Mouse (Mus musculus) limb, embryonic 10.5 days (tissue): Measurements from ENCODE around the gene Rnaseh2c. TPM values are rescaled to one million over a fixed set of nuclear protein-coding genes. Genes with fewer than 3 reads are reported as not detected.

Experiments
- DNase-seq: peaks from one replicate; pipeline ENCODE4 v3.0.0-alpha.2; 2017; ENCODE audit warnings: low spot score
- H3K27ac ChIP-seq: fragments of 300-500 bp; sonication (generic); 2 replicates; pipeline ENCODE4 v1.5.1; 2016; ENCODE audit warnings: mild to moderate bottlenecking
- H3K27me3 ChIP-seq: fragments of 300-500 bp; sonication (generic); 2 replicates; pipeline ENCODE4 v1.6.1; 2016; ENCODE audit warnings: low read depth, mild to moderate bottlenecking; ENCODE audit not compliant: poor library complexity, severe bottlenecking
- H3K36me3 ChIP-seq: fragments of 300-500 bp; sonication (generic); 2 replicates; pipeline ENCODE4 v1.6.1; 2016; ENCODE audit warnings: mild to moderate bottlenecking, moderate library complexity
- H3K4me1 ChIP-seq: fragments of 300-500 bp; sonication (generic); 2 replicates; pipeline ENCODE4 v1.6.1; 2016
- H3K4me3 ChIP-seq: fragments of 300-500 bp; sonication (generic); 2 replicates; pipeline ENCODE4 v1.5.1; 2016; ENCODE audit warnings: mild to moderate bottlenecking, moderate library complexity
- H3K9me3 ChIP-seq: fragments of 300-500 bp; sonication (generic); replicated peaks from 2 replicates; pipeline ENCODE4 v1.6.1; 2016; ENCODE audit warnings: mild to moderate bottlenecking
- WGBS: fragments of 180-500 bp; shearing (Covaris S2); methylation state at CpG from one replicate; pipeline ENCODE4 v1.1.7; 2016; 5-methylcytosine and 5-hydroxymethylcytosine counted together
- polyA plus RNA-seq: library from polyadenylated mRNA; unstranded; fragments of >200 nt; fragmentation: Nextera tagmentation; extraction: Ambion mirVana; gene quantifications from 2 replicates; pipeline ENCODE4 v1.2.1, GENCODE M21; 2016

The Rnaseh2c gene
- polyA plus RNA-seq, 1 experiment from 2014 or later = 197 TPM

GRCm38 (mm10) chr19:5646731-5647330, 45.2 kb downstream of the Rnaseh2c start:
- Histone ChIP-seq H3K27ac (no peak overlapping the region), H3K36me3 (peaks cover 82% of the 10 kb centered on the region), H3K4me1 (peaks cover 21% of the 10 kb centered on the region), H3K27me3 (no peaks in the 10 kb centered on the region), H3K4me3 (no peak overlapping the region), H3K9me3 (no peaks in the 10 kb centered on the region)
- no peak for DNase-seq
- 91% methylated on average over 8 of the region's 8 CpGs for WGBS

DNA sequence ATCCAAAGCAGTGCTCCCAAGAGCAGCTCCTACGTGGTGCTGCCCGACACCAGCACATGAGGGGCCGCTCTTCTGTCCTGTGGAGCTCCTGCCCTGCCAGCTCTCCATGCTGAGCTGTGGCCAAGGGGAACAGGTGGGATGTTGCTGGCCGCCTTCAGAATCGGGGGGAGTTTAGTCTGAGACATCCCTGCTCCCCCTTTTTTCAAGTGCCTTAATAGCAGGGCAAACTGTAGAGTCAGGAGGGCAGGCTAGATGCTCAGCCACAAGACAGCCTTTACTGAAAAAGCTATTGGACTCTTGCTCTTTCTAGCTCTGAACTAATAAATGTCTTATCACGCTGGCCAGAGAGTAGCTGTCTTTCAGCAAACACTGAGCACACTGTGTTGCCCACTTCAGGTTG, 46.1 kb downstream of the Rnaseh2c start:
- Histone ChIP-seq H3K36me3 (peaks cover 82% of the 10 kb centered on the region), H3K9me3 (no peaks in the 10 kb centered on the region), H3K4me3 (0 out of 2 replicates have a peak overlapping the region, but pooled peaks have one; percentile 37), H3K27ac (peak overlapping the region; percentile 89), H3K27me3 (no peaks in the 10 kb centered on the region), H3K4me1 (peaks cover 21% of the 10 kb centered on the region)
- 96% methylated on average over 6 of the region's 6 CpGs for WGBS
- no peak for DNase-seq

DNA sequence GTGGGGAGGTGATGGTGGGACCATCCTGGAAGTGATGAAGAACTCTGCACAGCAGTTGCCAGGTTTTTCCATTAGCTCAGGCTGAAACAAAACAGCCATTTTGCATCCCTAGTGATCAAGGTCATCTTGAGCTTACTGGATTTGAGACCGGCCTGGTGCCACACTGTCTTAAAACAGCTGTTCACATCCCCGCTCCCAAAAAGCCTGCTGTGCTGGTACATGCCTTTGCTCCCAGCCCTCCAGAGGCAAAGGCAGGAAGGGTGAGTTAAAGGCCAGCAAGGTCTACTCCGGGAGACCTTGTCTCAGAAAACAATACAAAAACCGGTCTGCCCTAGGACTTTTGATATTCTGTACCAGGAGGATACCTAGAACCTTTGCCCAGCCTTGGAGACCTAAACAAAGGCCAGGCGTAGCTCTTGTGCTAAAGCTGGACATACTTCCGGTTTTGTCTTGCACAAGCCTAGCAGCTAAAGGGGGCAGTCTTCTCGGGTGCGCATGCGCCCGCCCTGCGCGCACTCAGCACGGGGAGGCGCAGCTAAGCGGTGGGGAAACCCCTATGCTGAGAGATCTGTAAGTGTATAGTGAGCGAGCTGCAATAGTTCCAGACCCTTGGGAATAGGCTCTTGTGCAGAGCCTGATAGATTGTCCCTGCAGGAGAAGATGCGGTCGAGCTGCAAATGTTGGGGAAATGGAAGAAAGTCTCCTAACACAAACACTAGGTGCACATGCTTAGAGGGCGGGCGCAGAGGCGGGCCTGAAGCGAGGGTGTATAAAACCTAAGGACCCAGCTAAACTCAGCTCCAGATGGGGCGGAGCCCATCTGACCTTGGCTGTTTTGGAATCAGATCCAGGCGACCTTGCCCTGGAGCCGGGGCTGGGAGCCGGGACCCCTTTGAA, 47.0 kb downstream of the Rnaseh2c start:
- 15% methylated on average over 26 of the region's 26 CpGs for WGBS
- peak; percentile 80 for DNase-seq

GRCm38 (mm10) chr19:5649298-5649741, 47.6 kb downstream of the Rnaseh2c start:
- Histone ChIP-seq H3K27me3 (peaks cover 2% of the 10 kb centered on the region), H3K4me3 (peak overlapping the region; percentile 37), H3K9me3 (no peaks in the 10 kb centered on the region), H3K4me1 (peaks cover 30% of the 10 kb centered on the region), H3K27ac (peak overlapping the region; percentile 89), H3K36me3 (peaks cover 82% of the 10 kb centered on the region)
- WGBS = 71% methylated on average over 6 of the region's 6 CpGs
- no peak for DNase-seq

More for the DNA sequence above, 47.0 kb downstream of the Rnaseh2c start:
- Histone ChIP-seq H3K36me3 (peaks cover 83% of the 10 kb centered on the region), H3K27me3 (no peaks in the 10 kb centered on the region; the same call in 1 of the 2 replicates), H3K27ac (peak overlapping the region; percentile 89), H3K4me1 (peaks cover 23% of the 10 kb centered on the region), H3K9me3 (no peaks in the 10 kb centered on the region), H3K4me3 (peak overlapping the region; percentile 37)

DNA sequence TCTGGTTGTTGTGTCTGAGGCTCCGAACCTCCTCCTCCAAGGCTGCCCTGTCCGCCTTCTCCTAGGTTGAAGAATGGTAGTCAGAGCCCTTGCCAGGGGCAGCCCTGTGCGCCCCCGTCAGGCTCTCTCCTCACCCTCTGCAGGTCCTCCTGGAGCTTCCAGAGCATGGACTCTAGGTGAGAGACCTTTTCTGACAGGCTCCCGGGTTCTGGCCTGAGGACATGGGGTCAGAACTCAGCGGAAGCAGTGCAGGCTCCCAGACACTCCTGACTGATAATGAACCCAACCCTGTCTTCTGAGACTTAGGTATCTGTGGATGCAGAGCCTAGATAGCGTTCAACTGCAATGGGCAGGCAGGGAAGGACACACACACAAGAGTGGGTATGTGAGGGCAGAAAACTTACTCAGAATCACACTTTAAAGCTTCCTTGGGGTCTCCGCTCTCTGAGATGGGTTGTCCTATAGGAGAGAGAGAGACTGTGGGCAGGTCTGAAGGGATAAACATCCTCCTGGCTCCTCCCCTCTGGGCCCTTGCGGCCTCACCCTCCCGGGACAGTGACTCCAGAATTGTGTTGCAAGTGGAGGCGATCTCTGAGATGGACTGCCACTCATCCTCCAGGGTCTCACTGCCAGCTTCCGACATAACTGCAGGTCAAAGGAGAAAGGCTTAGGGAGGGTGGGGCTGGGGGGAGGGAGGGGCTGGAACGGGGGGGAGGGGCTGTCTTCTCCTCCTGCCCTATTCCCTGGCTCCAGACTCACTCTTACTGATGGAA, 50.0 kb downstream of the Rnaseh2c start:
- no peaks in the 10 kb centered on the region for H3K9me3 ChIP-seq
- H3K36me3 ChIP-seq = peaks cover 78% of the 10 kb centered on the region
- no peak overlapping the region for H3K27ac ChIP-seq
- H3K4me3 ChIP-seq = peak overlapping the region; percentile 15; the same call in 1 of the 2 replicates
- H3K27me3 ChIP-seq = peaks cover 25% of the 10 kb centered on the region
- H3K4me1 ChIP-seq = peaks cover 50% of the 10 kb centered on the region
- 57% methylated on average over 13 of the region's 13 CpGs for WGBS
- DNase-seq = no peak

- Histone ChIP-seq H3K27me3 (peaks cover 26% of the 10 kb centered on the region), H3K9me3 (no peaks in the 10 kb centered on the region), H3K4me1 (peaks cover 50% of the 10 kb centered on the region), H3K27ac (no peak overlapping the region), H3K36me3 (peaks cover 78% of the 10 kb centered on the region), H3K4me3 (no peak overlapping the region)
- WGBS = 76% methylated on average over 6 of the region's 6 CpGs
- DNase-seq = no peak
These were observed 50.9 kb downstream of the Rnaseh2c start for GRCm38 (mm10) chr19:5652570-5652969.

DNA sequence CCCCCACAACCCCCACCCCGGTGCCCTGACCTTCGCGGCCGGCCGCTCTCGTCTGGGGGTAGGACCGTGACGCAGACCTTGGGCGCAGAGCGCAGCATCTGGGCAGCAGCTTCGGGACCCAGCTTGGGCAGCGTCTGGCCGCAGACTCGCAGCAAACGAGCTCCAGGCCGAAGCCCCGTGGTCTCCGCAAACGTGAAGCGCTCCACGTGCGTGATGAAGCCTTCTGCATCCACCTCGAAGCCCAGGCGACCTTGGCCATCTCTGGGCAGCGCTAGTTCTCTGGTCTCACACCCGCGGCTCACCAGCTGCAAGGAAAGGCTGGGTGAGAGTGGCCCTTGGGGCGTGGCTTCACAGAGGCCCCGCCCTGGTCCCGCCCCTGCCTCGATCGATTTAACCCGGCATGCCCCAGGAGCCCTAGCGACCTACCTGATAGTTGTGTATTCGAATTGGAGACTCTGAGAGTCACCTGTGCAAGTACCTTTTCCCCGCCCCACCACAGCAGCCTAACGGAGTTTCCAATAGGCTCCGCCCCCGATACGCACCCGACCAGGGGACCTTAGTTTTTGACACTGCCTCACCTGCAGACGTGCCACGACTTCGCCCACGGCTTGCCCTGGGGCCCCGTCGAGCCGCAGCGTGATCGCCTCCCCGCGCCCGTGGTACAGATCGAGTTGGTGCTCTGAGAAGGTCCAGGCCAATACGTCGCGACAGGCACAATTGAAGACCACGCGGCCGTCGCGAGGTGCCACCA, 52.5 kb downstream of the Rnaseh2c start:
- H3K9me3 ChIP-seq = no peaks in the 10 kb centered on the region
- peak overlapping the region; percentile 60 for H3K4me3 ChIP-seq
- peak; percentile 87 for DNase-seq
- peaks cover 85% of the 10 kb centered on the region for H3K36me3 ChIP-seq
- peaks cover 34% of the 10 kb centered on the region for H3K4me1 ChIP-seq
- 6% methylated on average over 62 of the region's 62 CpGs for WGBS
- peaks cover 26% of the 10 kb centered on the region for H3K27me3 ChIP-seq
- H3K27ac ChIP-seq = peak overlapping the region; percentile 74

DNA sequence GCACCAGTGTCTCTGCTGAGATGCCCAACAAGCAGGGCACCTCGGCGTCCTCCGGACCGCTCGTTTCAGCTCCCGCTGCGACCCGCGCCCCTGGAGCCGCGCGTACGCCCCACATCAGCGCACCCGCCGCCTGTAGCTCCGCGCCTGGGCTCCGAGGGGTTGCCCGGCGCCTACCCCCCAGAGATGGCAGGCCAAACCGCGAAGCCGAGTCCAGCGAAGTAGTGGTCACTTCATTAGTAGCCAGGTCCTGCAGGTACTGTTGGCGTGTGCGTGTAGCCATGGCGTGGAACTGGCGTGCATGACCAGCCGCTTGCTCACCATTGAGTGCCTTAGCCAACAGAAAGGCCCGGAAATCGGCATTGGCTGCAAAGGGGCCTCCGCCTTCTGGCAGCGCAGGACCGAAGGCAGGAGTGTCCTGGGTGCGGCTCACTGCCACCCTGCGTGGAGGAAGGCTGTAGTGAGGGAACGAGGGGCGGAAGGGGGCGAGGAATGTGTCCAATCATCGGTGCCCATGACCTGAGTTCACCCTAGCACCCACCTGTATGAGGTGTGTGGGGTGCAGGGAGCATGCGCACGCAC, 53.1 kb downstream of the Rnaseh2c start:
- peak overlapping the region; percentile 74 for H3K27ac ChIP-seq
- 6% methylated on average over 43 of the region's 43 CpGs for WGBS
- peak; percentile 48 for DNase-seq
- peaks cover 91% of the 10 kb centered on the region for H3K36me3 ChIP-seq
- H3K4me3 ChIP-seq = peak overlapping the region; percentile 60
- peaks cover 26% of the 10 kb centered on the region for H3K27me3 ChIP-seq
- peaks cover 29% of the 10 kb centered on the region for H3K4me1 ChIP-seq
- no peaks in the 10 kb centered on the region for H3K9me3 ChIP-seq

Other genes starting within 250 kb of the Rnaseh2c start
- 99.4 and 109 TPM in 2 replicates for gene Eif1ad, start 235.1 kb upstream of the Rnaseh2c start, polyA plus RNA-seq
- 607 and 678 TPM in 2 replicates for gene Banf1, start 234.7 kb upstream of the Rnaseh2c start, polyA plus RNA-seq
- gene Sart1, start 213.2 kb upstream of the Rnaseh2c start, polyA plus RNA-seq = 103 and 111 TPM in 2 replicates
- not detected in 2 replicates for gene Tsga10ip, start 199.3 kb upstream of the Rnaseh2c start, polyA plus RNA-seq
- 224 and 246 TPM in 2 replicates for gene Drap1, start 176.9 kb upstream of the Rnaseh2c start, polyA plus RNA-seq
- 59.7 and 68.8 TPM in 2 replicates for gene AI837181, start 176.7 kb upstream of the Rnaseh2c start, polyA plus RNA-seq
- not detected in 2 replicates for gene Fosl1, start 154.3 kb upstream of the Rnaseh2c start, polyA plus RNA-seq
- gene Ccdc85b, start 144.0 kb upstream of the Rnaseh2c start, polyA plus RNA-seq = 8.9 and 9.7 TPM in 2 replicates
- gene Fibp, start 141.3 kb upstream of the Rnaseh2c start, polyA plus RNA-seq = 111 and 132 TPM in 2 replicates
- gene Ctsw, start 133.4 kb upstream of the Rnaseh2c start, polyA plus RNA-seq = 1.6 and 1.9 TPM in 2 replicates
- gene Efemp2, start 127.9 kb upstream of the Rnaseh2c start, polyA plus RNA-seq = 85.6 and 99.7 TPM in 2 replicates
- gene Mus81, start 113.5 kb upstream of the Rnaseh2c start, polyA plus RNA-seq = 38.2 and 40.4 TPM in 2 replicates
- 3,106 and 3,128 TPM in 2 replicates for gene Cfl1, start 111.4 kb upstream of the Rnaseh2c start, polyA plus RNA-seq
- gene 1700020D05Rik, start 98.1 kb upstream of the Rnaseh2c start, polyA plus RNA-seq = not detected in 2 replicates
- 4.1 and 7.0 TPM in 2 replicates for gene Snx32, start 91.3 kb upstream of the Rnaseh2c start, polyA plus RNA-seq
- 0.74 and 0.86 TPM in 2 replicates for gene Ovol1, start 41.2 kb upstream of the Rnaseh2c start, polyA plus RNA-seq
- gene Ap5b1, start 33.8 kb upstream of the Rnaseh2c start, polyA plus RNA-seq = 1.2 and 1.4 TPM in 2 replicates
- gene Kat5, start 8.4 kb downstream of the Rnaseh2c start, polyA plus RNA-seq = 51.5 and 59.3 TPM in 2 replicates
- 31.5 and 39.6 TPM in 2 replicates for gene Rela, start 35.6 kb downstream of the Rnaseh2c start, polyA plus RNA-seq
- gene Sipa1, start 61.8 kb downstream of the Rnaseh2c start, polyA plus RNA-seq = 35.9 and 38.6 TPM in 2 replicates
- 35.3 and 42.2 TPM in 2 replicates for gene Map3k11, start 86.9 kb downstream of the Rnaseh2c start, polyA plus RNA-seq
- gene Pcnx3, start 87.0 kb downstream of the Rnaseh2c start, polyA plus RNA-seq = 31.6 and 34.3 TPM in 2 replicates
- gene Kcnk7, start 102.5 kb downstream of the Rnaseh2c start, polyA plus RNA-seq = not detected in 2 replicates
- 8.4 and 9.2 TPM in 2 replicates for gene Ehbp1l1, start 124.4 kb downstream of the Rnaseh2c start, polyA plus RNA-seq
- 158 TPM in 2 replicates for gene Fam89b, start 127.8 kb downstream of the Rnaseh2c start, polyA plus RNA-seq
- gene Ltbp3, start 139.0 kb downstream of the Rnaseh2c start, polyA plus RNA-seq = 2.2 and 3.4 TPM in 2 replicates
- gene Scyl1, start 169.5 kb downstream of the Rnaseh2c start, polyA plus RNA-seq = 71.6 and 78.5 TPM in 2 replicates